Mouse (Mus musculus) bone marrow macrophage, adult 2 months (primary cell): Measurements from ENCODE around the gene Wdfy2.
A peak's percentile ranks its signal among the peaks of the same experiment; 100 is the strongest.

Experiments used
- CTCF ChIP-seq: IDR thresholded peaks from 2 replicates; pipeline ENCODE4 v1.5.1; 2012; ENCODE audit warnings: low read depth, mild to moderate bottlenecking, low read length, moderate library complexity
- POLR2A ChIP-seq: IDR thresholded peaks from 2 replicates; pipeline ENCODE4 v1.6.1; 2012; ENCODE audit warnings: mild to moderate bottlenecking, low read depth, low read length, borderline replicate concordance

DNA sequence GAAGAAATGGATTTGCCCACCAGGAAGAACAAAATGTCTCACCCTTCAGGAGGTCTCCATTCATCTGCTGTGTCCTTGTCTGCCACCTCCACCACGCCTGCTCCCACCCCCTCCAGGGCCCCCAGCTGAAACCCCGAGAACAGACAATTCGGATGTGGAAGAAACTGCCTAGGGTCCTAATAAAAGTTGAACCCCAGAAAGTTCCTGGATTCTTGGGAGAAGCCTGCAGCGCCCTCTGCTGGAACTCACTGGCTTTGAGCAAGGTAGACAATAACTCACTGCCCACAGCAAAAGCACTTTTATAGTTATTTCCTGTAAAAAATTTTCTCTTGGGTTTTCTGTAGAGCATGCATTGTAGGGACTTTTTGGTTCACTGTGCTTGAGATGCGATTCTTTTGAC lies 137.6 kb downstream of the Wdfy2 start:
- peak; percentile 87 for TF ChIP-seq CTCF
- TF ChIP-seq POLR2A = no peak
